Mouse (Mus musculus) hindbrain, postnatal 0 days (tissue): ENCODE data around the gene Acads. TPM values are rescaled to one million over a fixed set of nuclear protein-coding genes. Genes with fewer than 3 reads are reported as not detected.
"Not testable (repeated sequence)": the region's sequence is repeated elsewhere in the genome, so short reads cannot be mapped to it uniquely, and the experiment has no call there.

Experiments used
- ATAC-seq: fragments of 200-750 bp; cut with Nextera tagmentation; 2 replicates; pipeline ENCODE4 v1.8.0; 2017; ENCODE audit warnings: mild to moderate bottlenecking, moderate TSS enrichment, moderate library complexity
- DNase-seq: peaks from one replicate; pipeline ENCODE4 v3.0.0-alpha.2; 2015; ENCODE audit warnings: low spot score
- H3K27ac ChIP-seq: fragments of 300-500 bp; sonication (generic); 2 replicates; pipeline ENCODE4 v1.5.1; 2014; ENCODE audit warnings: mild to moderate bottlenecking
- H3K27me3 ChIP-seq: fragments of 300-500 bp; sonication (generic); 2 replicates; pipeline ENCODE4 v1.6.1; 2014; ENCODE audit warnings: low read length, mixed read lengths; ENCODE audit not compliant: insufficient read depth
- H3K36me3 ChIP-seq: fragments of 300-500 bp; sonication (generic); 2 replicates; pipeline ENCODE4 v1.6.1; 2014; ENCODE audit warnings: low read length, mixed read lengths; ENCODE audit not compliant: insufficient read depth
- H3K4me1 ChIP-seq: fragments of 300-500 bp; sonication (generic); 2 replicates; pipeline ENCODE4 v1.6.1; 2014; ENCODE audit warnings: antibody characterized with exemption, low read length, mixed read lengths; ENCODE audit not compliant: insufficient read depth
- H3K4me2 ChIP-seq: fragments of 300-500 bp; sonication (generic); 2 replicates; pipeline ENCODE4 v1.6.1; 2014; ENCODE audit warnings: low read depth, mild to moderate bottlenecking, low read length, moderate library complexity, mixed read lengths
- H3K4me3 ChIP-seq: fragments of 300-500 bp; sonication (generic); 2 replicates; pipeline ENCODE4 v1.5.1; 2014; ENCODE audit warnings: low read length
- H3K9ac ChIP-seq: fragments of 300-500 bp; sonication (generic); replicated peaks from 2 replicates; pipeline ENCODE4 v1.6.1; 2014; ENCODE audit warnings: mild to moderate bottlenecking, low read length, moderate library complexity, mixed read lengths
- H3K9me3 ChIP-seq: fragments of 300-500 bp; sonication (generic); 2 replicates; pipeline ENCODE4 v1.6.1; 2016; ENCODE audit warnings: low read length, mixed read lengths
- CTCF ChIP-seq: IDR thresholded peaks from 2 replicates; pipeline ENCODE4 v1.5.1; 2016; ENCODE audit warnings: antibody characterized with exemption, control low read depth, low read depth
- WGBS: fragments of 180-500 bp; shearing (Covaris S2); extraction: QIAGEN DNeasy Blood & Tissue Kit; methylation state at CpG from one replicate; pipeline ENCODE4 v1.1.7; 2014; 5-methylcytosine and 5-hydroxymethylcytosine counted together
- polyA plus RNA-seq: library from polyadenylated mRNA; unstranded; fragments of >200 nt; fragmentation: Nextera tagmentation; extraction: Ambion mirVana; gene quantifications from 2 replicates; pipeline ENCODE4 v1.2.1, GENCODE M21; 2015
- total RNA-seq: library from RNA; depleted of rRNA; stranded (reverse); fragments of >200 nt; gene quantifications from 2 replicates; pipeline ENCODE4 v1.2.3, GENCODE M21; 2014

Gene Acads
- total and polyA plus RNA-seq, 2 experiments from 2014 or later: 22.1 to 32.5 TPM

GRCm38 (mm10) chr5:115150991-115151390, 31.8 kb upstream of the Acads start:
- Histone ChIP-seq H3K4me3 (no peak overlapping the region), H3K9ac (no peak overlapping the region), H3K9me3 (no peaks in the 10 kb centered on the region), H3K27ac (no peak overlapping the region), H3K36me3 (peaks cover 46% of the 10 kb centered on the region), H3K4me2 (no peak overlapping the region), H3K4me1 (peaks cover 8% of the 10 kb centered on the region; the same call in 1 of the 2 replicates), H3K27me3 (no peaks in the 10 kb centered on the region)
- ATAC-seq: no peak
- TF ChIP-seq CTCF: no peak
- WGBS: 84% methylated on average over 5 of the region's 5 CpGs
- DNase-seq: no peak

DNA sequence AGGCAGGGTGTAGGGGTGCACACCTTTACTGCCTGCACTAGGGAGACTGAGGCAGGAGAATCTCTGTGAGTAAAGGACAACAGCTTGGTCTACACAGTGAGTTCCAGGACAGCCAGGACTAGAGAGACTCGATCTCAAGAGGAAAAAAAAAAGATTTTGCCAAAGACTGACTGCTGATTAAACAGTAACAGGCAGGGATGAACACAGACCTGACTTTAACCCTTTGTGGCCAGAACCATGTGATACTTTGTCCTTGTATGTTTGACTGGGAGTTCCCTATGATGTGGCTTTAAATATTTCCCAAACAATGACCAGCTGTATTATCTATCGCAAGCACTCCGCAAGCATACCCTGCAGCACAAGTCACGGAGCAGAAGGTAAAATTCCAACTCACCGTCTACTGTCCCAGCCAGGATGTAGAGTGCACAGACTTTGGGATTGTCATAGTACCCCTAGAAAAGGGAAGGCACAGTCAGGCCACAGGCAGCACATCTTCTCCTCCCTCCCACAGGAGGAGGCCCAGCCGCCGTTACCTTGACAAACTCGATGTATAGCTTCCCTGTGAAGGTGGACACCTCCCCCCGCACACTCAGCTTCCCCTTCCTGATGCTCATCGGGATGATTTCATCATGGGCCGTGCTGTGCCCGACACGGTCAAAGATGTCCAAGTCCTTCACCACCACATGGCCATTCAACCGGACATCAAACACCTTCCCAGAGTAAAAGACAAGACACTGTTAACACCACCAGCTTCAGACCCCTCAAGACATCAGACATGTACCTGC, 30.7 kb upstream of the Acads start:
- H3K27ac ChIP-seq: no peak overlapping the region
- no peak overlapping the region for H3K9ac ChIP-seq
- ATAC-seq (no peak), DNase-seq (no peak)
- no peak overlapping the region for H3K4me3 ChIP-seq
- H3K9me3 ChIP-seq: no peaks in the 10 kb centered on the region
- peaks cover 46% of the 10 kb centered on the region for H3K36me3 ChIP-seq
- WGBS: 97% methylated on average over 14 of the region's 14 CpGs
- H3K4me2 ChIP-seq: no peak overlapping the region
- no peak for TF ChIP-seq CTCF
- no peaks in the 10 kb centered on the region for H3K27me3 ChIP-seq
- H3K4me1 ChIP-seq: no peaks in the 10 kb centered on the region

GRCm38 (mm10) chr5:115148872-115149271, 29.7 kb upstream of the Acads start:
- H3K36me3 ChIP-seq: peaks cover 46% of the 10 kb centered on the region
- H3K27ac ChIP-seq, H3K9me3 ChIP-seq, H3K4me2 ChIP-seq, H3K27me3 ChIP-seq, H3K4me3 ChIP-seq, DNase-seq, ATAC-seq, H3K4me1 ChIP-seq, H3K9ac ChIP-seq: not testable (repeated sequence)
- WGBS: no CpG with 5 or more reads among the region's 1 CpGs

DNA sequence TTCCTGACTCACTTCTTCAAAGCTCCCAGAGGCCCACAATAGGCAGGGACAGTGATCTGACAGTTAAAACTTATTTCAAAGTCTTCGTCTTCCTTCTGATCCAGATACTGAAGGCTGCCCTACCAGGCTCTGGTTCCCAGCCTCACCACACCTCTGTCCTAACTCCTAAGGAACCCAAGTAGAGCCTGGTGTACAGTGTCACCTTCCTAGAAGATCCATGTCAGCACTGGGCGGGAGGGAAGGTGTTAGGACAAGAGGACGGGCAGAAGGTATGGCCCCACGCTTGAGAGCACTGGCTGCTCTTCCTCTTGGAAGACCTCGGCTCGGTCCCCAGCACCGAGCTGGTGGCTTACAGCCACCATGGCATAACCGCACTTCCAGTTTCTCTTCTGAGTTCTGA, 29.2 kb upstream of the Acads start:
- H3K4me1 ChIP-seq: peaks cover 2% of the 10 kb centered on the region; the same call in 1 of the 2 replicates
- ATAC-seq (no peak), DNase-seq (no peak)
- whole genome bisulfite sequencing: 97% methylated on average over 8 of the region's 8 CpGs
- H3K9me3 ChIP-seq: no peaks in the 10 kb centered on the region
- no peak overlapping the region for H3K27ac ChIP-seq
- no peak overlapping the region for H3K4me3 ChIP-seq
- no peak for TF ChIP-seq CTCF
- no peaks in the 10 kb centered on the region for H3K27me3 ChIP-seq
- H3K4me2 ChIP-seq: no peak overlapping the region
- no peak overlapping the region for H3K9ac ChIP-seq
- peaks cover 46% of the 10 kb centered on the region for H3K36me3 ChIP-seq

GRCm38 (mm10) chr5:115147388-115147787, 28.2 kb upstream of the Acads start:
- peaks cover 46% of the 10 kb centered on the region for H3K36me3 ChIP-seq

GRCm38 (mm10) chr5:115146747-115147130, 27.6 kb upstream of the Acads start:
- Histone ChIP-seq H3K4me1 (peaks cover 6% of the 10 kb centered on the region; the same call in 1 of the 2 replicates), H3K9me3 (no peaks in the 10 kb centered on the region), H3K9ac (no peak overlapping the region), H3K4me2 (no peak overlapping the region), H3K27ac (no peak overlapping the region), H3K27me3 (no peaks in the 10 kb centered on the region), H3K36me3 (peaks cover 46% of the 10 kb centered on the region), H3K4me3 (no peak overlapping the region)
- TF ChIP-seq CTCF: no peak
- ATAC-seq (no peak), DNase-seq (no peak)

More at GRCm38 (mm10) chr5:115147388-115147787, 28.2 kb upstream of the Acads start:
- Histone ChIP-seq H3K9ac (no peak overlapping the region), H3K27me3 (no peaks in the 10 kb centered on the region), H3K9me3 (no peaks in the 10 kb centered on the region), H3K4me1 (peaks cover 6% of the 10 kb centered on the region; the same call in 1 of the 2 replicates), H3K4me3 (no peak overlapping the region), H3K27ac (no peak overlapping the region), H3K4me2 (no peak overlapping the region)
- no peak for ATAC-seq
- DNase-seq: no peak
- 86% methylated on average over 3 of the region's 3 CpGs for whole genome bisulfite sequencing
- TF ChIP-seq CTCF: no peak
